Mouse (Mus musculus): ENCODE measurements at regions not wholly inside any gene's neighbourhood (a gene's known extent, or its start where the extent isn't known, plus 50 kb on each side); places are given as distances from the start of the nearest gene placed in this dataset.
"Not testable (repeated sequence)": the region's sequence is repeated elsewhere in the genome, so short reads cannot be mapped to it uniquely, and the experiment has no call there.

DNA sequence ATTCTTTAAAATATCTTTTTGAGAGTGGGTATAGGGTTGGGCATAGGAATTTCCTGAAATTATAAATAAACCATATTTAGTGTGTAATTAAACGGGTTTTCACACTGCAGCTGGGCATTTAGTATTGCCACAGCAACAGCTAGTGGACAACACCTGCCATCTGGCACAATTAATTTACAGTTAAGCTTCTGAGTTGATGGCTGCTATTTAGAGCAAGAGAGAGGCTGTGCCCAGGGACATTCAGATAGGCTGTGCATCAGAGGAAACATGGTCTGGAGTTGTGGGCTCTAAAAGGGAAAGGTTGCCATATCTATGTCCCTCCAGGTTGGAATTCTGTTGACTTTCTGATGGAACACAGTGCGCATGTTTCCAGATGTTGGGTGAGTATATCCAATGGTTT lies 227.1 kb downstream of the Pth2r start:
- DNase-seq (ENCODE audit: low read depth) = no peak

DNA sequence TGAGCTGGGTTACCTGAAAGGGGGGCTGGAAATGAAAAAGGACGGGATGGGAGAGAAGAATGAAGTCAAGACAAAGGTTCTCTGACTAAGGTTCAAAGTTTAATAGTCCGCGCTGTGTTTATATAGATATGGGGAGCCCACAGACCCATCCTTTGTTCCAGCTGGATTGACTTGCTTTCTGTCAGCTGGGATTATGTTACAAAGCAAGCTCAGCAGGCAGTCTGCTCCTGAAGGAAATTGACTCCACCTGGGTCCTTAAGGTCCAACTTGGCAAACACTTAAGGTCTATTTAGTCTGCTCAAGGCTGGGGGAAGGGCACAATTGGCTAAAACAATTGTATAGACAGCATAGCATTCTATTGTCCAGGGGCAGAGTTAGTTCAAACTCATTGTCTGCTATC lies 253.8 kb downstream of the Pth2r start:
- DNase-seq (ENCODE audit: low read depth) = no peak

DNA sequence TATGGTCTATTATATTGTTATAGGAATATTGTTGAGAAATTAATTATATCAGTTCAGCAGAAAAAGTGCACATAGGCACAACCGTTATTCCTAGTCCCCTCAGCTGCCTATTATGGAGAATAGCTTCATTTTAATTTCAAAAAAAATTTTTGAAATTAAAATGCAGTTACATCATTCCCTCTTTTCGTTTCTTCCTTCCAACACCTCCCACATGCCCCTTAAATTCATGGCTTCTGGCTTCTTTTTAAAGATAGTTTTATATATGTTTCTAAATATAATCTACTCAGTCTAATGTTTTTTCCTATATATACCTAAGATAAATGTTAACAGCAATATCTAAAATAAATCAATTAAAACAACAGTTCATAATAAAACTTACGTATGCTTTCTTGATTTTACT lies 256.7 kb downstream of the Pth2r start:
- DNase-seq (ENCODE audit: low read depth) = no peak

DNA sequence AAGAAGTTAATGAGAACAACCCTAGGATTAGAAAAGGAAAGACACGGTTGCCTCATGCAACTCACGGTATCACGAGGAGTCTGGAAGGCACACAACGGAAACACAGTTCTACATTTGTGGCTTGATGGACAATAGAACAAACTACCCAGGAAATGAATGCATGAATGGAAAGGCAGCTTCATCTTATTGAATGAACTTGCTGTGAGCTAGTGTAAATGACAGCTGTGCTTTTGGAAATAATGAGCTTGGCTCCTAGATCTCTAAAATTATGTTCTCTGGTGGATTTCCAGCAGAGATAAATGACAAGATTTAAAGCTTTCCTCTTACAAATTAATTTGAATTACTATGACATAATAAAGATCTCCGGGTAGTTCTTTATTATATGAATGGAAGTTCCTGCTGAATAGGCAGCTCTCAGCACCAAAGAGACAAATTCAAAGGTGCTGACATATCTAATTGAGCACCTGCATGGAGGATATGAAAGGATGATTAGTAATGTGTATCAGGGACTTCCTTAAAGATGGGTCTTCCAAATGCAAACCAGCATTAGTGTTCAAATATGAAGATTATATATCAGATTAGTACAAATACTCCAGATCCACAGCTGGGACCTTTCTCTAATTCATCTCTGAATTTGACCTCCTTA lies 262.5 kb downstream of the Pth2r start:
- no peak for DNase-seq (ENCODE audit: low read depth)

DNA sequence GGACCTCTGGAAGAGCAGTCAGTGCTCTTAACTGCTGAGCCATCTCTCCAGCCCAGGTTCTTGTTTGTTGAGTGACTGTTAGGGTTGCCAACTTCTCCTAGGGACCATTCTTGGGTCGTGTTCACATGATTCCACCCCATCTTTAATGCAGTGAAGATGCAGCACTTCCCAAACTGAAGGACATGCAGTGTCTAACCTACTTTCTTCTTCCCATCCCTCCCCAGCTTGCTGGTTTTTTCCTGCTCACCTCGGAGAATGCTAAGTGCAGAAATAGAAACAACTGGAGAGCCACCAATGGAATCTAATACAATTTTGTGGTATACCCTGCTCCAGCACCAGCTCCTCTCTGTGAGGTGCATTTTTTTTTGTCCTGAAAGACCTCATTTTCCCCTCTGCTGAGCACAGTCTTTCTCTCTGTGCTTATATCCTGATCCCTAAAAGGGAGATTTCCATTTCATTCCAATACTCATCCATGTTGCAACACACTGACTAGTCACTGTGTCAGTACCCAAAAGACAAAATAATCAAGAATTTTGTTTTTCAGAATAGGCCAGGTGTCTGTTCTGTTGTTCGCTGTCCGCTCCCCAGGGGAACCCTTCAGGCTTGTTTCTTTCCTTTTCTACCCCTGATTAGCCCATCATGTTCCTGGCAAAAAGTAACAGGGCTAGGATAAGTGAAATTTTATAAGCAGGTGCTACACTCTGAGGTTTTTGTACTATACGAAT lies 263.6 kb downstream of the Pth2r start:
- no peak for DNase-seq (ENCODE audit: low read depth)

DNA sequence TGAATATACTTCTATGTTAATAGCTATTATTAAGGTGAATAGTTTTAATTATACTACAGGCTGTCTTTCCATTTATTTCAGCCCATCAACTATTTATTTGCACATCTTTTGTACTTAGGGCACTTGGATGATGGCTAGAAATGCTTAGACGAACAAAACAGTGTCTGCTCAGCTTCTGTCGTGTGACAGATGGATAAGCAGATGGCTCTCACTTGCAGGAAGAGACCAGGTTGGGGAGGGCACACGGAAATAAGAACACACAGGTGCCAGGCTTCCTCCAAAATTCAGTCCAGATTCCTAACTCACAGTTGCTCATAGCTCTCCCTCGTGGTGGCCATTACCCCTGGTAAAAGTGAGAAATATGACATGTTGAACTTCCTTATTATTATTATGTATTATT lies 267.0 kb downstream of the Pth2r start:
- DNase-seq (ENCODE audit: low read depth) = no peak

DNA sequence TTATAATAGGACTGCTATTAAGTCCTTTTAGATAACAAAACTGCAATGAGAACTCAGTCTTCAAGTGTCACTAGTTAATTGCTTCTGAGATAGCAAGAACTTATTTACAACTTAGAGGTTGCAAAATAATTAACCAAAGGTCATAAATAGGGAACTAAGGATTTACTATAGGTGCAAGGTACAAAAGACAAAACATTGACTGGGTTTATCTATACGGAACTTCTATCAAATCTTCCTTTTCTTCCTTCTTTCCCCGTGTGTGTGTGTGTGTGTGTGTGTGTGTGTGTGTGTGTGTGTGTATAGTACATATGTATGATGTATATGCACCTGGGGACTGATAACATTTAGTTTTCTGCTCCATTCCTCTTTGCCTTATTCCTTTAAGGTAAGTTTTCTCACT lies 305.5 kb downstream of the Pth2r start:
- DNase-seq (ENCODE audit: low read depth) = no peak

DNA sequence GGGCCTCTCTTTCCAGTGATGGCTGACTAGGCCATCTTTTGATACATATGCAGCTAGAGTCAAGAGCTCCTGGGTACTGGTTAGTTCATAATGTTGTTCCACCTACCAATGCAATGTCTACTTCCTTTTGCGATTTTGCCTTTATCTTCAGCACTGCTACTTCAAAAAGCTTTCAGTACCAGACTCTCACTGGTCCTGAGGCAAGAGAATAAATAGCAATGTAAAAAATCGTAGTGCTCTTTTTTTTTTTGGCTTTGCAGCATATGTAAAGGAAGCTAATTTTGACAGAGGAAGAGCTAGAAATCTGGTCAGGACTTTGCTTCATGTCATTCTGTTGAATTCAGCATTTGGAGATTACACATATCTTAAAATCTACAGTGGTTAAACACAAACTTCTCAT lies 291.0 kb upstream of the Crygf start:
- DNase-seq (ENCODE audit: low read depth) = no peak

DNA sequence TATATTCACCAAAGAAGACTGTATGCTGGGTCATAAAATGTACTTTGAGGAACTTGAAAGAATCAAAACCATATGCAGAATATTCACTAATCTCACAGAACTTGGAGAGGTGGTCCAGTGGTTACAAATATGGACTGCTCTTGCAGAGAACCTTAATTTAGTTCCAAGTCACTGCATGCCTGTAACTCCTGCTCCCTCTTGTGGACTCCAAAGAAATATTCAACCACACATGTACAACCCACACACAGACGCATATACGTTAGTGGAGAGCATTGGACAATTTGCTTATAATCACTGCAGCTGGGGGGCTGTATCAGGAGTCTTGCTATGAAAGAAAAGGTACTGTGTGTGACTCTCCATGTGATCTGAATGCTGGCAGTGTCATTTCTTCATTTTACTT lies 271.9 kb upstream of the Crygf start:
- DNase-seq (ENCODE audit: low read depth) = peak; percentile 23

DNA sequence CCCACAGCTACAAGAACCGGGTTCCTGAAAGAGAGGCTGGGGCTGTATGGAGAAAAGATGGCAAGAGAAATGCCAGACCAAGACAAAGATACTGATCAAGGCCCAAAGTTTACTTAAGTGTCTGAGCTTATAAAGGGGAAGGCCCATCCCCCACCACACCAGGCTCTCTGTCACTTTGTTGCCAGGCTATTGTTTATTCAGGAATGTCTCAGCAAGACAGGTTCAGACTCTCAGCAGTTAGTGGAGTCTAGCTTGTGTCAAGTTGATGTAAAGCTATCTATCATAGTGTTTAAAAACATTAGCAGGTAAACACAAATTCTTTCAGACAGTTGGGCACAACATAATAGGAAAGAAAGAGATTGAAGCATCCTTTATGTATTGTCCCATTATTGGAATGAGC lies 244.4 kb upstream of the Crygf start:
- no peak for DNase-seq (ENCODE audit: low read depth)

DNA sequence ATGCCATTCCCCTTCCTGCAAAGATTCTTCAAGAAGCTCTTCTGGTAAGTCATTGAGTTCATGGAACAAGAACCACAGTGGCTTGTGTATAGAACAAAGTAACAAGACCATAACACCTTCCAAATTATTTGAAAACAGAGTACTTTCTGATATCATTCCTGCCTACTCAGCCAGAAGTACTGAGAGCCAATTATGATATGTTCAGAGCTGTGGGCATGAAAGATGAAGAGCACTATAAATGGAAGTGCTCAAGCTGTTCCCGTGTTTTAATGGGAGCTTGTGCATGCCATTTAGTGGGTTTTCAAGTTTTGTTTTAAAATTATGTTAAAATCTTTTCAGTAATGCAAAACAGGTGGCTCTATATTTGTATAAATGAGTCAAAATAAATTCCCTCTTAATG lies 239.0 kb upstream of the Crygf start:
- no peak for DNase-seq (ENCODE audit: low read depth)

DNA sequence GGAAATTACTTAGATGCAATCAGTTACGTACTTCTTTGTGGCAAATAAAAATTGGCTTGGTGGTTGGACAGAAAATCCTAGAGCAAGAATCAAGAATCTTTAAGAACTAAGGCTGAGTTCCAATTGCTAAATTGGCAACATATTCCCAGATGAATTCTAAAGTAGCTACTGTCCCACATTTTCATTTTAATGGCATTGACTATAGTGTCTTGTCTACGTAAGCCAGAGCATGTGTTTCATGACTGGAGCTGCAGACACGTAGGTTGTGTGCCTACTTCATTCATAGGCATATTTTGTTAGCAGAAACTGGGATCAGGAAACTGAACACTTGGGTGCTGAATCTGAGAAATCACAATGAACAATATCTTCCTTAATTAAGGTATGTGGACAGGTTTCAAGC lies 196.1 kb upstream of the Crygf start:
- DNase-seq (ENCODE audit: low read depth) = no peak

DNA sequence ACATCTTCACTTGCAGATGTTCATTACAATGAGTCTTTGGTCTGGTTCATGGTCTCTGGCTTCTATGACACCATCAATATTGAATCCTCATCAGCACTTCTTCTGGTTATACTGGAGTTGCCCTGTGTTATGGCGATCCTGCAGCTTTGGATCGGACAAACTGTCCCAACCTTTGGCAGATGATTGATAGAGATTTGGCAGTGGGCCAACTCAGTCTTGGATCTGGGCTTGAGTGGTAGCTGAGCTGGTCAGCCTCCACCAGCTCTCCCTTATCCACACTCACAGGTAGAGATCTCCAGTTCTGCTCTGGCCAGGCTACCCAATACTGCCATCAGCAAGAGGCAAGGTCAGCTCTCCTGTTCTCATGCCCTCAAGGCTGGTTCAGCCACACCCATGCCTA lies 168.4 kb upstream of the Crygf start:
- DNase-seq (ENCODE audit: low read depth) = peak; percentile 7

DNA sequence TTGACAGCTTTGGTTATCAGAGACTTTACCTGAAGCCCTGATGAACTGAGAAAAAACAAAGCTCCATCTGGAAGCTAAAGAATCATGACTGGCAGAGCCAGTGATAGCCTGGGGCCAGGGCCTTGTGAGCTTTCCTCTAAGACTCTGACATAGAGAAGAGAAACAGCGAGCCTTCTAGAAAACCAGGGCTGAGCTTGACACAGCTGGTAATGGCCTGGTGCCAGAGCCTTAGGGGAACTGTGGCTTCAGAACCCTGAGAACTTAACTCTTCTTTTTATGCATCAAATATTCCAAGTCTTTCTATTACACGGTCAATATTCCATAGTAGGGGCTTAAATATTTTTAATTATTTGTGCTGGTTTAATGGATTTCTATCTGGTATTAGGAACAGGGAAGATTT lies 165.2 kb upstream of the Crygf start:
- DNase-seq (ENCODE audit: low read depth) = no peak

DNA sequence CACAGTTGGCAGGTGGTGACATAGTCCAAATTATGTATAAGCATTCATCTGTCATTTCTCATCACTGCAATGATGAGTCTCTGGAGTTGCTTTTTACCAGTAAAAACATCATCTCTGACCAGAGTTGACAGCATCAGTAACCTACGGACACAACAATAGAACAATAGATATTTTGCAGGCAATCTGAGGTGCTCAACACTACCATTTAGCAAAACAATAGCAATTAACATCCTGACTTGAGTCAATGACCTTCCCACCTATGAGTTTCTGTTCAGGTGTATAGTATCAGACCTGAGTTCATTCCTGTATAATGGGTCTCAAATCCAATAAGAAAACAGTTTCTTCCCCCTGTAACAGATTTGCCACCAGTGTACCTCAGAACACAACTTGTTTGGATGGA lies 126.1 kb upstream of the Crygf start:
- DNase-seq (ENCODE audit: low read depth) = no peak

DNA sequence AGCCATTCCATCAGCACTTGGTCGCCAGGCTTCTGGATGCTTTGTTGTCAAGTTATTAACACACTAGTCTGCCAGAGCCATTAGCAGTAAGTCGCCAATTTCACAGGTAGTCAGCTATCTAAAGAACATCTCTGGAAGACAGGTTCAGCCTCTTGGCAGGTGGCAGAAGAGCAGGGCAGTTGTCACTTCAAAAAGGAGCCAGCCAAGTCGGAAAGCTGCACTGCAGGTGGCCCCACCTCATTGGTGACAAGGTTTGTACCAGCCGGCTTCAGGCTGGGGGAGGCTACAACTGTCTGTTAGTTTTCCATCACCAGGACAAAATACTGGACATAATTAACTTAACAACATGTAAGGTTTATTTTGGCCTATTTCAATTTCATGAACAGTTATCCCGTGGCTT lies 105.5 kb upstream of the Crygf start:
- no peak for DNase-seq (ENCODE audit: low read depth)

DNA sequence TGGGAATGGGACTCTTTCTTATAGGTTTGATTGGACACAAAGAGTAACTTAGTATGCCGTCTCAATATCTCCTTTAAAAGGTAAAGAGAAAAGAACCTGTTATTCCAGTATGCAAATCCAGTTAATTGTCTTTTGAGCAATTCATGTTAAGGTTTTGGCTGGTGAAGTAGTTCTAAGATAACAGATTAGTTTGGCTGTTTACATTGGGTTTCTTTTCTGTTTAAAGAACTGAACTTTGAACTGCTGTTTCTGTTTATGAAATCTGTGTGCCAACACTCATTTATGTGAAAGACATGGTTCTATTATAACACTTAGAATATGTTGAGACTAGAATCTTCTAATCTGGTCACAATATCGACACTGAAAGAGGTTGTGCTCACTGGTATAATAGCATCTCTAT lies 85.2 kb upstream of the Crygf start:
- no peak for DNase-seq (ENCODE audit: low read depth)

DNA sequence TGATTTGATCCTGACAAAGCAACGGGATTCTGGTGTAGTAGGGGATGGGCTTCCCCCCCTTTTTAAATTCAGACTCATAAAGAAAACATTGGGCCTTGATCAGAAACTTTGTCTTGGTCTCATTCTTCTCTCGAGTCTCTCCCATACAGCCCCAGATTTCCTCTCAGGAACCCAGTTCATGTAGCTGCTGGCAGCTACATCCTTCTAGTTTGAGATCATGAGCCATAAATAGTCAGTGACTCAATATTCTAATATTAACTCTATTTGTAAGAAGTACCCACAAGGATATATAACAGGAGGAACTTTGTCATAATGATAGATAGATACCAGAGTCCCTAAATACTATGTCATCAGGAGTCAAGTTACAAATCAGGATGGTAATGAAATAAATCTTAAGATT lies 79.3 kb upstream of the Crygf start:
- no peak for DNase-seq (ENCODE audit: low read depth)

DNA sequence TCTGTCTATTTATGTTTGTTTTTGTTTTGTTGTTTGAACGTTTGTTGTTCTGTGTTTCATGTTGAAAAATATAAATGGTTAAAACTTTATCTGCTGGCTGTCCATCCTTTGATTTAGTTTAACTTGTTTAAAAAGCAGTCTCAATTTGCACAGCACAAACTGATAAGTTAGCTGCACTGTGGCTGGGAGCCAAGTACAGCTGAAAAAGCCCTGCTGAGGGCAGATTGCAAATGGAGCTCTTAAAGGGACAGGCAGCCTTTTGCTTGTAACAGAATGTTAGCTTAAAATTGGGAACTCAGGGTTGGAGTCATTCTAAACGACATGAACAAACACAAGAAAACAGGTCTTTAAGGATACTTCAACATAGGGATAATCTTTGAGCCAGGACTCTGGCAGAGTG lies 52.6 kb upstream of the Crygf start:
- not testable (repeated sequence) for DNase-seq (ENCODE audit: low read depth)

All from NIH3T3 (cell line).